Mouse (Mus musculus): Measurements from ENCODE around the gene Atxn1.

DNA sequence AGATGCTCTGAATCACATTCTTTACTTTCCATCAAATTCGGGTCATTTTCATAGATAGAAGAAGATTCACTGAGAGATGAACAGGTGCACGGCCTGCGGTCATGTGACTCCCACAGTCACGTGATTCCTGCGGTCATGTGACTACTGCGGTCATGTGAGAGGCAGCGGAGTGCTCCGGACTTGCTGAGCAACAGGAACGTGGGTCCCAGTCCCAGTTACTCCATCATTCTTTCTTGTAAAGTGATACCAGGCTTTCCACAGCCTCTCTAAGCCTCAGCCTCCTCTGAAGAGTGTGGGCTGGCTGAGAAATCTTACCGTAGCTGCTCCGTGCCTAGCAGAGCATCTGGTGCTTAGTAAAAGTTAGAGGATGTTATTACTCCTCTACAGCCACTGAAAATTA, 195.1 kb downstream of the Atxn1 start:
- TF ChIP-seq POLR2A (IDR thresholded peaks at IDR 0.05; ENCODE audit: borderline replicate concordance, extremely low read depth, low read depth, low read length) (no peak), CTCF (IDR thresholded peaks at IDR 0.05; ENCODE audit: insufficient read depth, low read length) (no peak)

Data from lung, adult 2 months (tissue).